Mouse (Mus musculus) mouse trophoblast stem cell (cell line): Measurements from ENCODE around the gene Dnajc8.

ENCODE experiments used
- in situ Hi-C, 2 experiments: fragments of 300-500 bp; cut with MseI, MboI; formaldehyde crosslinking; loops; 2 replicates in 1 of 2; 3 replicates in 1 of 2; pipeline ENCODE4 v1.15.1; 2025

Gene Dnajc8

DNA sequence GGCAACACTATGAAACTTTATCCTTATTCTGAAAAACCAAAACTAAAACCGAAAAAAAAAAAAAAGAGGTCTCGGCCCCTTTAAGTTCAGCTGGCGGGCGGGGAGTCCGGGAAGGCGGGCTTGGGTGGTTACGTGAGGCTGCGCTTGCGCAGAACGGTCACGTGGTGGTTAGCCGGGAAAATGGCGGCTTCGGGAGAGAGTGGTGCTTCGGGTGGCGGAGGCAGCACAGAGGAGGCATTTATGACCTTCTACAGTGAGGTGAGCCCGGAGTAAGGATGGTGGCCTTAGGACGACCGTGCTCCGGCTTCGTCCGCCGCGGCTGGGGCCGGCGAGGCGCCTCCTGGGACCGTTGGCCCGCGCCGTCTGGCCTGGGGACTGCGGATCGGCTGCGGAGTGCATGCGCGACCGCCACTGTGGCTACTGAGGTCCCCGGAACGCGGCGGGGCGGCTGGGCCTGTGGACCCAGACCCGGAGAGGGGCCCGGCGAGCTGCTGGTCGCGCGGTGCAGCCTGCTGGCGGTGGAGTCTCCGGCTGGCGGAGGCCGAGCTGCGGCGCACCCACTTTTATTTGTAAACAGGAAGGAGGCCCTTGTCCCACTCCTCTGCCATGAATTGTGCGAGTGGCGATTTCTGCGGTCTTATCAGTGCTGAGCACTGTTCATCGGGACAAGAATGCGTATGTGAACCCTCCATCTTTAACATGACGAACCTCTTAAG is at the start of gene Dnajc8:
Gene Dnajc8 (plus strand): TSS at position 145 of the 716 bp plus-strand sequence.
- in situ Hi-C loops: no loop called here

GRCm38 (mm10) chr4:132488521-132488920 is 46.8 kb upstream of the Dnajc8 start:
- in situ Hi-C loops: no loop called here

DNA sequence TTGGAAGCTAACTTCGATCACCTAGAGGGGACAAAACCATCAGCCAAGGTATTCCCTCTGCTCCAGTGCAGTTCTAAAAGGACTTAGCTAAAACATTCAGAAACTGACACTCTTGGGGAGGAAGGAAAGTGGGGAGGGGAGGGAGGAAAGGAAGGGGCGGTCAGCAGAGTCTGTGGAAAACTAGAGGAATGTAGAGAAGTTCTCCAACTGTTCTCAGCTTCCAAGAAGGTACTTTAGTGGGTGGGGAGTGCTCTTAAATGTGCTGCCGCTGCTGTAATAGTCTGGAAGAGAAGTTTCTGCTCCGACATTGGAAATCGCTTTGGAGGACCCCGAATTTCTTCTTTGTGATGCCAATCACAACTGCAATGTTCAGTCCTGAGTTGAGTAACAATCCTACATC is 46.4 kb upstream of the Dnajc8 start:
- in situ Hi-C loops: no loop called here

DNA sequence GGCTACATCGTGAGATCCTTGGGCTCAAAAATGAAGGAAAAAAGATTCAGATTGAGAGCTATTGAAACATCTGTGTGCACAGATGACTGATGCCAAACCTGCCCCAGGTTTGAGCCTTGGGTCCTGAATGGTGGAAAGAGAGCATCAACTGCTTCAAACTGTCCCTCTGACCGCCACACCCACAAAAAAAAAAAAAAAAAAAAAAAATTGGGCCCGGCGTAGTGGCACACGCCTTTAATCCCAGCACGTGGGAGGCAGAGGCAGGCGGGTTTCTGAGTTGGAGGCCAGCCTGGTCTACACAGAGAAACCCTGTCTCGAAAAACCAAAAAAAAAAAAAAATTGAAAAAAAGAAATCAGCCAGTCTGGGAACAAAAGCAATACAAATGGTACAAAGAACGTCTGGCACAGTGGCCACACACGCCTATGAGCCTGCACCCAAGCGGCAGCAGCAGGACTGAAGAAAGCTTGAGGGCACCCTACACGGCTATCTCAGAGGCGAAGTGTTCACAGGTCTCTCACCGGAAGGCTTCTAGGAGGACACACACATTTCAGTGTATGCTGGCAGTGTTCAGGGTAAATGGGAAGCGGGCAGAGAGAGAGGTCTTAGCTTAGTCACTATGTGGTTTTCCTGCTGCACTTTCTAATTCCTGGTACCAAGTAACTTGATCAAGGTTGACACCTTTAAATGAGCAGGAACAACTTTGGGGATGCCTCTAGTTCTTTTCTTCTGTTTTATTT is 44.9 kb upstream of the Dnajc8 start:
- in situ Hi-C loops: no loop called here

- in situ Hi-C loops: no loop called here
These were observed 44.3 kb upstream of the Dnajc8 start for GRCm38 (mm10) chr4:132491057-132491456.

GRCm38 (mm10) chr4:132491748-132492147 is 43.6 kb upstream of the Dnajc8 start:
- in situ Hi-C loops: no loop called here

DNA sequence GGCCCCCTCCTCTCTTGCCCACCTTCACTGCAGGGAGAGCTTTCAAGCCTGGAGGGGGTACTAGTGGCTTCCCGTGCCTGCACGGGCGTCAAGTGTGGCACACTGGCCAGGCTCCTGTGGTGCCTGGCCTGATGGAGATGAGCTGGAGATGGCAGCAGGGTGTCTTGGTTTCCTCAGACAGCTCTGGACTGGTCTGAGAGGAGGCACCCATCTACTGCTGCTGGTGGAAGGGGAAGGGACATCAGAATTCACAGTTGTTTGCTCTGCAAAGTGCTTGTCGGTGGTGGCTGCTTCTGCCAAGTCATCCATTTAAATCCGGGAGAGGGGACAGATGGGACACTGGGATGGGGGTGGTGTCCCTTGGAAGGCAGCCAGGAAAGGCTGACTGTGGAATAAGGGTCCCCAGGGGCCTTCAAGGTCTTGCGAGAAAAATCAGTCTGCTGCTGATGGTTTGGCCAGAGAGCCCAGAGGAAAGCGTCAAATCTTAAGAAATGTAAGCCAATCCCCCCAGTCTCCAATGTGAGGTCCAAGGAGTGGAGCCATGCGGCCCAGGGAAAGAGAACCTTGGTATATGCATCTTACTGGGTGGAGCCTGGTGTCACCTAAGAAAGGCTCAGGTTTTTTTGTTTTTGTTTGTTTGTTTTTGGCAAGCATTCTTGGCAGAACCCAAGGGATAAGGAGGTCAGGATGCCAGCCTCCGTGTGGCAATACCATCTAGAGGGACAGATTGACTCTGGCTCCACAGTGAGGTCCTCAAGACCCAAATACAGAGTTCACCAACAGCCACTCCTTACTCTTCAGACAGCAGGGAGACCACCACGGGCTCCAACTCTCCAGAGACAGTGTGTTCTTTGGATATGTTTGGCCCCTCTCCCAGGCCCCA is 42.9 kb upstream of the Dnajc8 start:
- in situ Hi-C loops: no loop called here

- in situ Hi-C loops: no loop called here
These were observed 41.0 kb upstream of the Dnajc8 start for GRCm38 (mm10) chr4:132494271-132494918.

DNA sequence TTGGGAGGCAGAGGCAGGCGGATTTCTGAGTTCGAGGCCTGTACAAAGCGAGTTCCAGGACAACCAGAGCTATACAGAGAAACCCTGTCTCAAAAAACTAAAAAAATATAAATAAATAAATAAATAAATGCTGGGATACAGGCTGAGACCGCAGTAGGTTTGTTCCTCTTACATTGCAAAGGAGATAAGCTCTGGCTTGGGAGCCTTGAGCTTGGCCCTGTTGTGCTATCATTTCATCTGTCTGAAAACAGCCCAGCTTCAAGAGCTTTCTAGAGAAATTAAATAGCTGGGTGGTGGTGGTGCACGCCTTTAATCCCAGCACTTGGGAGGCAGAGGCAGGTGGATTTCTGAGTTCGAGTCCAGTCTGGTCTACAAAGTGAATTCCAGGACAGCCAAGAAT is 33.7 kb upstream of the Dnajc8 start:
- in situ Hi-C loops: no loop called here

GRCm38 (mm10) chr4:132503344-132503743 is 32.0 kb upstream of the Dnajc8 start:
- in situ Hi-C loops: no loop called here

DNA sequence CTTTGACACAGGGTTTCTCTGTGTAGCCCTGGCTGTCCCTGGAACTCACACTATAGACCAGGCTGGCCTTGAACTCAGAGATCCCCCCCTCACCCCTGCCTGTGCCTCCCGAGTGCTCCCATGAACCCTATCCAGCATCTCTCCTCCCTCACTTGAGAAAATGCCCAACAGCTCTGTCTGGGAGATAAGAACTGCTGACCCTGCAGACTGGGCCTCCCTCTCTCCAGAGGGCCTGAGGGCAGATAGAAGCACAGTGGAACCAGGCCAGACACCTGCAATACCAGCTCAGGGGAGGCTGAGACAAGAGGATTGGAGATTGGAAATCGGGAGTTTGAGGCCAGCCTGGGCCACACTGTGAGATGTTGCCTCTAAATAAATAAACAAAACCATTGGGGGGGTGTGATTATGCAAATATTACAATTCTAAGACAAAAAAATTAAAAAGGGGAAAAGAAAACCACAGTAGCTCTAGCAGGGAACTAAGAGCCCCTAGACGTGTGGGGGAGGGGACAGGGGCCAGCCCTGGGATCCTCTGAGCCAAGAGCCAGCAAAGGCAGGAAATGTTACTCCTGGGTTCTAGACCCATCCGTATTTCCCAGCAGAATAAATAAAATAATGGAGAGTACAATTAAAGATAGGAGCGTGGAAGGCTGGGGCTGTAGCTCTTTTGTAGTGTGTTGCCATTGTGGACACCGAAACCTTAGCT is 30.2 kb upstream of the Dnajc8 start:
- in situ Hi-C loops: no loop called here

DNA sequence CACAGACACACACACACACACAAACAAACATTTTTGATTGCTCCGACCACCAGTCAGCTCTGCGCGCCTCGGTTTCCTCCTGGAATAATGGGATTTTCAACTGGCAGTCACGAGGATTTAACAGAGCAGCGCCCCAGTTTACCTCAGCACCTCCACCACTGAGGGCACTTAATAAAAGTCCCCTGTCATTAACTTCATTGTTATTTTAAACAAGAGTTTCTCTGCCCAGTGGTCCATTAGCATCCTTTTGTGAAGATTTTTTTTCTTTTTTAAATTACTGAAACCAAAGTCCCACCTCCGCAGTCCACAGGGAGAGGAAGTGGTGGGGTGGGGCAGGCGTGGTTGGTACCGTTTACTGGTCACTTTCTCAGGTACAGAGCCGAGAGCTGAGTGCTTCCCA is 29.6 kb upstream of the Dnajc8 start:
- in situ Hi-C loops: no loop called here

DNA sequence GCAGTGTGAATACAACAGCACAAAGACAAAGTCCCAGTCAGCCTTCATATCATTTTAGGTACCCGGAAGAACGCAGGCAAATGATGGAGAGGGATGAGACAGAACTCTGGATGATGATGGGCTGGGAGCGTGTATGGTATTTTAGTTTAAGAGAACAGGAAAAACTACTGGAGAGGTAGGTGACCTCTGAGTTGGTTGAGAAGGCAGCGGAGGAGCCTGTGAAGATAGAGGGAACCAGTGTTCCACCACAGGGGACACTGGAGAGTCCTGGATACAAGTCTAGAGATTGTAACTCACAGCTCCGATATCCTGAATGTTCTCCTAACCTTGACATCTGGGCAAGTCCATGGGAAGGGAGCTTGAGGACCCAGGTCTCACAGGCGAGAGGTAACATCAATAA is 29.1 kb upstream of the Dnajc8 start:
- in situ Hi-C loops: no loop called here

DNA sequence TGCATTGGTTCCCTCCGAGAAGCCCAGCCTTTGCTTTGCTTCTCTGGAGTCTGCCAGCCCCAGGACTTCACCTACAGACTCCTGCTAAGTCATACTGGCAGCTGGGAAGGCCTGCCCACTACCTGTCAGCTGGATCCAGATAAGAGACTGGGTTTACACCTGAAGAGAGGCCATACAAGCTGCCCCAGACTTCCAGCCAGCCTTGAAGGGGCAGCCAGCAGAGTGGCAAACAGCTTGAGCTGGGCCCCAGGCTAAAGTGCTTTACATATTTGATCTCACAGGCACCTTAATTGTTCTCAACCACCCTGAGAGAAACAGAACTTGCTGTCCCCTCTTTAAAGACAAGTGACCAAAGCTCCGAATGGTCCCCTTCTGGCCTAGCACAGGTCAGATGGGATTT is 28.1 kb upstream of the Dnajc8 start:
- in situ Hi-C loops: no loop called here

DNA sequence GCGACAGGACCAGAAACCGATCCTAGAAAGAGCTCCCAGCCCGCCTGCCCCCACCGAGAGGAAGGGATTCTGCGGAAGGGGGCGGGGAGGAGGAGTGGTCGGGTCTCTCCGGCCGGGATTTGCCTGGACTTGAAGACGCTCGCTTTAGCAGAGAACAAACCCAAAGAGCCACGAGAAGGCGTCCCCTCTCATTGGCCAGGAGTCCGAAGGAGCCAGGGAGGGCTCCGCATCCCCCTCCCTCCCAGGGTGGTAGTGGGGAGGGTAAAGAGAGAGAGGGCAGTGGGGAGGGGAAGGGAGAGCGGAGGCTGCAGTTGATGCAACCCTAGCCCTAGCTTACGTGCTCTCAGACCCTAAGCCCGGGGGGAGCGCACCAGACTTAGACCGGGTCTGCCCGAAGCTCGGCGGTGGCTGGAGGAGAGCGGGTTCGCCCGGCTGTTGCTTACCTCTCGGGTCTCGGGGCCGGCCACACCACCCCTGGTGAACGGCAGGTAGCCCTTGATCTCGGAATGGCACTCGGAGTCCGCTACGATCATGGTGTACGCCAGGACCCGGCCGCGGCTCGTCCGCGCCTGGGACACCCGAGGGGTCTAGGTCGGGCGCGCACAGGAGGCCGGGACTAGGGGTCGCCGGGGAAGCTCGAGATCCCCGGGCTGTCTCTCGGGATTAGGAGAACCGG is 25.6 kb upstream of the Dnajc8 start:
- in situ Hi-C loops: no loop called here

DNA sequence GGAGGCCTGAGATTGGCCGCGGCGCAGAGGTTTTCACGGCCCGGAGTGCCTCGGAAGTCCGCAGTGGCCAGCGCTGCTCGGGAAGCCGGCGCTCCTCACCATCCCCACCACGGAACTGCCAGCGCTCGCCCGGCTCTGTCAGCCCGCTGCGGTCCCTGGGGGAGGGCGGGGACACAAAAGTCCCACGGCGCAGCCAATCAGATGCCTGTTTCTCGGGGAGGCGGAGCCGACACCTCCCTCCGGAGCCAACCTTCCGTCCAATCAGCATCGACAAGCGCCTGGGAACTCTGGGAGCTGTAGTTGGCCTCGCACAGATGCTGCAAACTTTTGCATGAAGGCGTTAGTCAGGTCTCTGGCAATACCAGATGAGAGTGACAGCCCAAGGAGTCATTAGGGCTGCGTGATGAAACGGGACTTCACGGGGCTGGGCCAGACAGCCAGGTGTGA is 25.0 kb upstream of the Dnajc8 start, which contains the start of gene Sesn2:
Gene Sesn2 (minus strand): TSS at position 150 of the 447 bp plus-strand sequence.
- in situ Hi-C loops: no loop called here

DNA sequence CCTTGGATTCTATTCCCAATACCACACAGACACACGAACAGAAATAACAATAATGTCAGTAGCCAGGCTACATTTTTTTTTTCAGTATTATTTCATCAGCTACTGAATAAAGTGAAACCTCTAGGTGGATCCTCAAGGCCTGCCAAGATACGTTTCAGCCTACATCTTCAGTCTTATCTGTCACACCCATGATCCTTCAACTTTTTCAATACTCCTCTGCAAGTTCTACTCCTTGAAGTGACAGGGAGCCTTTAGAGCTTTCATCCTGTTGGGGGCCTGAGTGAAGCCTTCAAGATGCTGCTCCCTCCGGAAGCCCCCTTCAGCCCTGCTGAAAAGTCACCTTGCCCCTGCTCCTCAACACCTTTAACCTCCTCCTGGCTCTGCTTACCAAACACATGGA is 23.3 kb upstream of the Dnajc8 start:
- in situ Hi-C loops: no loop called here

DNA sequence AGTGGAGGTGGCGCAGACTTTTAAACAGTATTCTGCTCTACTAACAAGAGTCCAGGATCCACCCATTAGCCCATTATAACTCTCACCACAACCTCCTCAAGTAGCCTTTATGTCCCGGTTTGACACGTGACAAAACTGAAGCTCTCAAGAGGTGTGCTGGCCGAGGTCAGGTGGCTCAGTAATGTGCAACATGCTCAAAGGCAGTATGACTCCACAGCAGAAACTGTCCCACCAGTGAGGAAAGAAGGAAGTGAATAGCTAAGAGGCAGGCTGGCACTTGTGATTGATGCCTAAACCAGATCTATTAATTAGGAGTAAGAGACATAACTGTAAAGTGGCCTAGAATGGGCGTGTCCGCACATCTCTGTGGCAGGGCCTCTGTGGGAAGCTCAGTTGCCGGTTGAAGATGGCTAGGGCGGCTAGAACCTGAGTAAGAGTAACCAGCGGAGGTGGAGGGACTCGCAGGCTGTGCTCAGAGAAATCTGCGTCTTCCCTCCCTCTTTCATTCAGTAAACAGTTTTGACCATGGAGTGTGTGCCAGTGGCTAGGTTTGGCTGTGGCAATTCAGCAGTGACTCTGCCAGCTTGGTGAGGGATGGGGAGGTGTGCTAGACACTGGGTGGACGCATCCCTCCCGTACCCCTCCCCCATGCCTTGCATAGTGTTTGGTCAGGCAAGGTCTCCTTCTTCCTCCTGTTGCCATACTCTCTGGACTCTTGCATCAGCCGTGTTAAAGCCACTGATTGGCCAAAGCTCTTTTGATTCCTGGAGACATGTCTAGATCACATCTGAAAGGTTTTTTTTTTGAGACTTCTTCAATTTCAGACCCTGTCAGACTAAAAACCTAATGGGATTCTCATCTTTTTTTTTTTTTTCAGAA is 21.7 kb upstream of the Dnajc8 start:
- in situ Hi-C loops: no loop called here

GRCm38 (mm10) chr4:132514555-132515135 is 20.7 kb upstream of the Dnajc8 start:
- in situ Hi-C loops: no loop called here
